Mouse (Mus musculus): ENCODE measurements around the gene Zbtb9.

DNA sequence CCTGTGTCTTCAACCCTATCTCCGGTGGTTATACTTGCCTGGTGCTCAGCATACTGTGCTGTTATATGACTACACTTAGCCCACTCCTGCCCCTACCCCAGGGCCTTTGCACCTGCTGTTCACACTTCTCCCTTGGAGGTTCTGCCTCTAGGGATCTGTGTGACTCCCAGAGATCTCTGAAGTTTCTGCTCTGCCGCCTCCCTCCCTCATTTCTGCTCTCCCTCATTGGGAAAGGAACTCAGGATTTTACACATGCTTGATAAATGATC is 68.8 kb downstream of the Zbtb9 start:
- no peak for TF ChIP-seq CTCF (IDR thresholded peaks at IDR 0.05; ENCODE audit: insufficient read depth, low read length)
- TF ChIP-seq POLR2A (IDR thresholded peaks at IDR 0.05; ENCODE audit: borderline replicate concordance, extremely low read depth, low read depth, low read length): no peak
